ENCODE assay signal across 12 mouse cellular contexts in genomic region chr7:130855681-130856080, GRCm38 (mm10). TPM values are rescaled to one million over a fixed set of nuclear protein-coding genes. Genes with fewer than 3 reads are reported as not detected.
DNase-seq lines count a peak whose midpoint lies in the region; ATAC-seq and TF ChIP-seq lines count a peak whose summit lies in the region.
"Had no signal": no experiment of that assay in that cellular context is flagged by ENCODE, and none has a peak within 500 bp of the region (broad histone marks: within the 10 kb centered on the region; RNA-seq: fewer than 3 reads in every experiment).

No protein-coding gene starts in this region.

- H3K4me2 ChIP-seq in kidney, embryonic 14.5 days (replicated peaks; ENCODE audit: low read depth, low read length), result no peak overlapping the region
- H3K4me2 ChIP-seq: forebrain, embryonic 13.5 days had no signal

- POLR2A ChIA-PET in Patski (lab: Charles Lee), result no interaction called here

- 37% methylated on average over 3 of the region's 3 CpGs for WGBS in kidney, embryonic 14.5 days

- intact Hi-C loops in left cerebral cortex, postnatal 25 days (cut with DNase I), result no loop called here

- H3K27ac ChIP-seq in kidney, embryonic 14.5 days (ENCODE audit: low read depth, low read length), result no peak overlapping the region
- H3K27ac ChIP-seq: forebrain, embryonic 13.5 days had no signal

- no peaks in the 10 kb centered on the region for H3K27me3 ChIP-seq in kidney, embryonic 14.5 days (ENCODE audit: control insufficient read depth, insufficient read depth, low read length)
- H3K27me3 ChIP-seq in Patski, result no peaks in the 10 kb centered on the region

- no peaks in the 10 kb centered on the region for H3K36me3 ChIP-seq in kidney, embryonic 14.5 days (ENCODE audit: control insufficient read depth, insufficient read depth, low read length)

- TF ChIP-seq CTCF in Patski (IDR thresholded peaks at IDR 0.05), result no peak

- peak; percentile 28 for DNase-seq in kidney, adult 18-20 months
- peak; percentile 48 for DNase-seq in Patski (ENCODE audit: low read depth, low spot score)
- peak; percentile 62 for DNase-seq in cerebellum, adult 8-10 months
- peak; percentile 55 for DNase-seq in lung, postnatal 10 days
- DNase-seq in left cerebral cortex, postnatal 25 days (ENCODE audit: low spot score in 2 of 2), result no peak
- no peak for DNase-seq in c-Kit-positive CD71-positive TER-119-positive erythroid progenitor cells, embryonic 14.5 days (ENCODE audit: low spot score)
- DNase-seq: liver, postnatal 0 days; spleen, adult 18-20 months; thymus, postnatal 25 days had no signal

- CTCF ChIA-PET in Patski (lab: Charles Lee), result interaction anchor here (0.9 to 1.6 kb wide), 2 partner anchors 11 to 18 kb away, joined by 3 to 8 read pairs; no protein-coding TSS in a partner anchor

- in situ Hi-C loops in Patski (cut with MboI; ENCODE audit: low pct_unique_long_range_greater_than_20kb), result no loop called here

- no peaks in the 10 kb centered on the region for H3K9me3 ChIP-seq in kidney, embryonic 14.5 days (ENCODE audit: control insufficient read depth, low read length)
- H3K9me3 ChIP-seq: forebrain, embryonic 13.5 days had no signal

- H3K9ac ChIP-seq in kidney, embryonic 14.5 days (ENCODE audit: low read depth, low read length), result no peak overlapping the region
- H3K9ac ChIP-seq: forebrain, embryonic 13.5 days; liver, postnatal 0 days had no signal

- no peak overlapping the region for H3K4me3 ChIP-seq in kidney, embryonic 14.5 days (ENCODE audit: low read length)
- H3K4me3 ChIP-seq: forebrain, embryonic 13.5 days had no signal

- H3K4me1 ChIP-seq in kidney, embryonic 14.5 days (ENCODE audit: control insufficient read depth, insufficient read depth, low read length), result 0 out of 2 replicates have a peak, but pooled peaks cover under 1% of the 10 kb centered on the region

- ATAC-seq in kidney, embryonic 14.5 days (ENCODE audit: low FRiP score, low TSS enrichment), result no peak
- ATAC-seq in Patski, result peak; percentile 88
- no peak for ATAC-seq in granulocyte monocyte progenitor cell, adult 5-6 weeks (replicated peaks; ENCODE audit: poor library complexity, severe bottlenecking)
- ATAC-seq: forebrain, embryonic 13.5 days; liver, postnatal 0 days had no signal

RNA-seq across cellular contexts. Expression of gene Plekha1, which starts 9.9 kb away (rescaled TPM):
- polyA plus RNA-seq in kidney, embryonic 14.5 days (2014; fragmentation: Nextera tagmentation; extraction: Ambion mirVana), result 36.7 and 72.9 TPM in 2 replicates
- 90.0 TPM for polyA plus RNA-seq in Patski (2021)
- 17.4 and 24.2 TPM in 2 replicates for total RNA-seq in granulocyte monocyte progenitor cell, adult 5-6 weeks (2014; fragmentation: Nextera tagmentation)
- total RNA-seq in granulocyte monocyte progenitor cell, adult 5-6 weeks (2017), result 21.0 and 21.4 TPM in 2 replicates
- 100 to 1,000 TPM in 1 of 2 experiments, 10 to 100 TPM in 1; 92.8 to 105 TPM for total RNA-seq in left cerebral cortex, postnatal 25 days (2021)

Comparison
In these comparisons a context has a peak if more than half of its experiments do, and no peak if none do; other contexts are left out.
1. DNase-seq: peak in kidney, adult 18-20 months (single experiment), Patski (single experiment), cerebellum, adult 8-10 months (single experiment) and lung, postnatal 10 days (single experiment); none in left cerebral cortex, postnatal 25 days (0 of 2) and c-Kit-positive CD71-positive TER-119-positive erythroid progenitor cells, embryonic 14.5 days (single experiment).